Mouse (Mus musculus) macrophage (primary cell): ENCODE results near the gene 4931409K22Rik. TPM values are rescaled to one million over a fixed set of nuclear protein-coding genes. Genes with fewer than 3 reads are reported as not detected.

ENCODE experiments used
- H3K27ac ChIP-seq: fragments of 350-480 bp; formaldehyde crosslinking; 2 replicates; pipeline ENCODE4 v1.9.0; 2021
- H3K36me3 ChIP-seq: fragments of 350-480 bp; formaldehyde crosslinking; 2 replicates; pipeline ENCODE4 v1.9.0; 2021; ENCODE audit errors: inconsistent target
- H3K4me3 ChIP-seq: fragments of 350-480 bp; formaldehyde crosslinking; 2 replicates; pipeline ENCODE4 v1.9.0; 2021; ENCODE audit errors: inconsistent target
- H3K79me2 ChIP-seq: fragments of 350-480 bp; formaldehyde crosslinking; 2 replicates; pipeline ENCODE4 v1.9.0; 2021; ENCODE audit errors: inconsistent target
- WGBS: methylation state at CpG from one replicate; pipeline ENCODE4 v1.1.7; 2026; ENCODE audit warnings: inconsistent platforms; ENCODE audit not compliant: missing documents; 5-methylcytosine and 5-hydroxymethylcytosine counted together
- polyA plus RNA-seq: library from polyadenylated mRNA; stranded (reverse); fragments of 250-400 nt; gene quantifications from 3 replicates; pipeline ENCODE4 v1.2.4, GENCODE M21; 2018; ENCODE audit warnings: inconsistent platforms

4931409K22Rik gene
- polyA plus RNA-seq, 1 experiment from 2014 or later: not detected

- H3K36me3 ChIP-seq: no peaks in the 10 kb centered on the region
- WGBS: 93% methylated on average over 7 of the region's 7 CpGs
- no peak overlapping the region for H3K4me3 ChIP-seq
- no peaks in the 10 kb centered on the region for H3K79me2 ChIP-seq
- H3K27ac ChIP-seq: no peak overlapping the region
Measured at GRCm38 (mm10) chr5:24508406-24508805, 48.2 kb downstream of the 4931409K22Rik start.

GRCm38 (mm10) chr5:24505513-24505912 lies 51.1 kb downstream of the 4931409K22Rik start:
- Histone ChIP-seq H3K27ac (no peak overlapping the region), H3K4me3 (no peak overlapping the region), H3K79me2 (no peaks in the 10 kb centered on the region), H3K36me3 (peaks cover 17% of the 10 kb centered on the region)
- 29% methylated on average over 2 of the region's 2 CpGs for WGBS

GRCm38 (mm10) chr5:24502786-24503185 lies 53.8 kb downstream of the 4931409K22Rik start:
- WGBS: 83% methylated on average over 4 of the region's 4 CpGs
- H3K79me2 ChIP-seq: no peaks in the 10 kb centered on the region
- H3K4me3 ChIP-seq: no peak overlapping the region
- peaks cover 45% of the 10 kb centered on the region for H3K36me3 ChIP-seq
- H3K27ac ChIP-seq: no peak overlapping the region

GRCm38 (mm10) chr5:24500851-24501250 lies 55.8 kb downstream of the 4931409K22Rik start:
- Histone ChIP-seq H3K36me3 (peaks cover 60% of the 10 kb centered on the region), H3K79me2 (no peaks in the 10 kb centered on the region), H3K27ac (no peak overlapping the region), H3K4me3 (no peak overlapping the region)
- WGBS: 94% methylated on average over 11 of the region's 11 CpGs

- Histone ChIP-seq H3K79me2 (no peaks in the 10 kb centered on the region), H3K4me3 (no peak overlapping the region), H3K27ac (no peak overlapping the region), H3K36me3 (peaks cover 75% of the 10 kb centered on the region)
- WGBS: 94% methylated on average over 2 of the region's 10 CpGs
Measured at GRCm38 (mm10) chr5:24499113-24499512, 57.5 kb downstream of the 4931409K22Rik start.

- no peak overlapping the region for H3K4me3 ChIP-seq
- no peak overlapping the region for H3K27ac ChIP-seq
- H3K36me3 ChIP-seq: peaks cover 91% of the 10 kb centered on the region
- WGBS: 94% methylated on average over 11 of the region's 12 CpGs
- H3K79me2 ChIP-seq: no peaks in the 10 kb centered on the region
Measured at GRCm38 (mm10) chr5:24497526-24497925, 59.1 kb downstream of the 4931409K22Rik start.

- WGBS: 100% methylated on average over 6 of the region's 6 CpGs
- H3K27ac ChIP-seq: no peak overlapping the region
- no peak overlapping the region for H3K4me3 ChIP-seq
- H3K79me2 ChIP-seq: no peaks in the 10 kb centered on the region
- peaks cover 94% of the 10 kb centered on the region for H3K36me3 ChIP-seq
Measured at GRCm38 (mm10) chr5:24496756-24497155, 59.9 kb downstream of the 4931409K22Rik start.

- no peak overlapping the region for H3K27ac ChIP-seq
- no peaks in the 10 kb centered on the region for H3K79me2 ChIP-seq
- H3K4me3 ChIP-seq: no peak overlapping the region
- peaks cover 94% of the 10 kb centered on the region for H3K36me3 ChIP-seq
- 95% methylated on average over 15 of the region's 15 CpGs for WGBS
Measured at GRCm38 (mm10) chr5:24495019-24495418, 61.6 kb downstream of the 4931409K22Rik start.

Other genes with a start within 250 kb of the 4931409K22Rik start
- gene Kcnh2, start 205.2 kb downstream of the 4931409K22Rik start, polyA plus RNA-seq: 0.16 TPM in 1 of 3 replicates, not detected in the others
- 0.12 TPM in 1 of 3 replicates, not detected in the others for gene Nos3, start 192.0 kb downstream of the 4931409K22Rik start, polyA plus RNA-seq
- gene Atg9b, start 164.7 kb downstream of the 4931409K22Rik start, polyA plus RNA-seq: 0.67 to 4.7 TPM (median 1.4 TPM) in 3 replicates
- 9.0 to 25.4 TPM (median 23.2 TPM) in 3 replicates for gene Abcb8, start 163.1 kb downstream of the 4931409K22Rik start, polyA plus RNA-seq
- not detected in 3 replicates for gene Asic3, start 143.4 kb downstream of the 4931409K22Rik start, polyA plus RNA-seq
- gene Cdk5, start 133.3 kb downstream of the 4931409K22Rik start, polyA plus RNA-seq: 15.2 to 21.5 TPM (median 20.5 TPM) in 3 replicates
- 21.8 to 34.7 TPM (median 34.2 TPM) in 3 replicates for gene Slc4a2, start 133.0 kb downstream of the 4931409K22Rik start, polyA plus RNA-seq
- 30.5 to 41.6 TPM (median 31.5 TPM) in 3 replicates for gene Fastk, start 111.5 kb downstream of the 4931409K22Rik start, polyA plus RNA-seq
- 7.8 to 14.5 TPM (median 12.4 TPM) in 3 replicates for gene Tmub1, start 109.0 kb downstream of the 4931409K22Rik start, polyA plus RNA-seq
- 54.8 to 72.0 TPM (median 61.6 TPM) in 3 replicates for gene Agap3, start 104.6 kb downstream of the 4931409K22Rik start, polyA plus RNA-seq
- gene Gbx1, start 29.6 kb downstream of the 4931409K22Rik start, polyA plus RNA-seq: not detected in 3 replicates
- gene Asb10, start 15.8 kb downstream of the 4931409K22Rik start, polyA plus RNA-seq: 0.09 to 0.61 TPM (median 0.28 TPM) in 3 replicates
- gene Abcf2, start 20.7 kb upstream of the 4931409K22Rik start, polyA plus RNA-seq: 38.9 to 54.7 TPM (median 41.4 TPM) in 3 replicates
- gene Chpf2, start 29.9 kb upstream of the 4931409K22Rik start, polyA plus RNA-seq: 11.4 to 35.1 TPM (median 34.5 TPM) in 3 replicates
- gene Smarcd3, start 67.6 kb upstream of the 4931409K22Rik start, polyA plus RNA-seq: 0.03 to 0.18 TPM in 2 of 3 replicates, not detected in the other
- 57.4 to 97.0 TPM (median 76.5 TPM) in 3 replicates for gene Nub1, start 128.7 kb upstream of the 4931409K22Rik start, polyA plus RNA-seq
- not detected in 3 replicates for gene Wdr86, start 173.9 kb upstream of the 4931409K22Rik start, polyA plus RNA-seq
- gene Crygn, start 201.2 kb upstream of the 4931409K22Rik start, polyA plus RNA-seq: not detected in 3 replicates